Mouse (Mus musculus): ENCODE results near the gene Etl4. TPM values are rescaled to one million over a fixed set of nuclear protein-coding genes. Genes with fewer than 3 reads are reported as not detected.
A peak's percentile ranks its signal among the peaks of the same experiment; 100 is the strongest.

The Etl4 gene
- polyA plus RNA-seq, 1 experiment from 2014 or later = 16.1 TPM

GRCm38 (mm10) chr2:19919190-19919589, 9.6 kb downstream of the Etl4 start:
- no peaks in the 10 kb centered on the region for H3K36me3 ChIP-seq (ENCODE audit: control insufficient read depth, insufficient read depth)
- no peak overlapping the region for H3K4me2 ChIP-seq (replicated peaks; ENCODE audit: low read depth)
- no peak overlapping the region for H3K9ac ChIP-seq (ENCODE audit: low read depth, low read length)
- no peak for ATAC-seq
- 24% methylated on average over 6 of the region's 6 CpGs for WGBS
- H3K9me3 ChIP-seq (ENCODE audit: control insufficient read depth) = no peaks in the 10 kb centered on the region
- H3K27me3 ChIP-seq (replicated peaks; ENCODE audit: control insufficient read depth, insufficient read depth, low read length) = no peaks in the 10 kb centered on the region
- peak; percentile 84 for TF ChIP-seq CTCF (IDR thresholded peaks at IDR 0.05; ENCODE audit: low read depth)
- no peaks in the 10 kb centered on the region for H3K4me1 ChIP-seq (replicated peaks; ENCODE audit: control insufficient read depth, insufficient read depth, low read length)
- no peak overlapping the region for H3K4me3 ChIP-seq (ENCODE audit: low read depth, low read length)
- H3K27ac ChIP-seq (ENCODE audit: low read depth, low read length) = no peak overlapping the region

DNA sequence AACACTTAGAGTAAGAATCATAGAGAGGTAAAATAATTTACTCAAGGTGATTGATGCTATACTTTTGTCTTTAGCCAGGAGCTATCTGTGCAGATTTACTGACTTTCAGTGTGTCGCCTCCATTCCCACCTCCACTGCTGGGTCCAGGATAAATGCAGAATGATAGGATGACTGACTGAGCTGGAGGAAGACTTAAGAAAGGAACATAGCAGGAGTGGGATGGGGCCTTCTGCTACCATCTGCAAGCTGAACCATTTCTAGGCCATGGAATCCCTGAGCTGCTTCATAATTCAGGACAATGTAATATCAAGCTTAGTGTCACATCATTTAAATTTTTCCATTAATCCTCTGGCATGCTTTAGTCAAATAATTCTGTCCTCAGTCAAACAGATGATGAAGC, 20.4 kb downstream of the Etl4 start:
- TF ChIP-seq CTCF (IDR thresholded peaks at IDR 0.05; ENCODE audit: low read depth) = no peak
- no peak overlapping the region for H3K27ac ChIP-seq (ENCODE audit: low read depth, low read length)

GRCm38 (mm10) chr2:19933836-19934235, 24.3 kb downstream of the Etl4 start:
- Histone ChIP-seq H3K27me3 (replicated peaks; ENCODE audit: control insufficient read depth, insufficient read depth, low read length) (no peaks in the 10 kb centered on the region), H3K4me2 (replicated peaks; ENCODE audit: low read depth) (no peak overlapping the region), H3K4me3 (ENCODE audit: low read depth, low read length) (no peak overlapping the region), H3K4me1 (replicated peaks; ENCODE audit: control insufficient read depth, insufficient read depth, low read length) (no peaks in the 10 kb centered on the region), H3K9ac (ENCODE audit: low read depth, low read length) (no peak overlapping the region), H3K27ac (ENCODE audit: low read depth, low read length) (no peak overlapping the region), H3K9me3 (ENCODE audit: control insufficient read depth) (no peaks in the 10 kb centered on the region), H3K36me3 (ENCODE audit: control insufficient read depth, insufficient read depth) (no peaks in the 10 kb centered on the region)
- no peak for TF ChIP-seq CTCF (IDR thresholded peaks at IDR 0.05; ENCODE audit: low read depth)
- no peak for ATAC-seq
- WGBS = 89% methylated on average over 1 of the region's 1 CpGs

More for the DNA sequence above, 20.4 kb downstream of the Etl4 start:
- ATAC-seq = no peak
- H3K4me3 ChIP-seq (ENCODE audit: low read depth, low read length) = no peak overlapping the region
- 81% methylated on average over 1 of the region's 1 CpGs for WGBS
- H3K9me3 ChIP-seq (ENCODE audit: control insufficient read depth) = no peaks in the 10 kb centered on the region
- no peaks in the 10 kb centered on the region for H3K27me3 ChIP-seq (replicated peaks; ENCODE audit: control insufficient read depth, insufficient read depth, low read length)
- no peaks in the 10 kb centered on the region for H3K36me3 ChIP-seq (ENCODE audit: control insufficient read depth, insufficient read depth)
- no peak overlapping the region for H3K9ac ChIP-seq (ENCODE audit: low read depth, low read length)
- H3K4me1 ChIP-seq (replicated peaks; ENCODE audit: control insufficient read depth, insufficient read depth, low read length) = no peaks in the 10 kb centered on the region
- H3K4me2 ChIP-seq (replicated peaks; ENCODE audit: low read depth) = no peak overlapping the region

DNA sequence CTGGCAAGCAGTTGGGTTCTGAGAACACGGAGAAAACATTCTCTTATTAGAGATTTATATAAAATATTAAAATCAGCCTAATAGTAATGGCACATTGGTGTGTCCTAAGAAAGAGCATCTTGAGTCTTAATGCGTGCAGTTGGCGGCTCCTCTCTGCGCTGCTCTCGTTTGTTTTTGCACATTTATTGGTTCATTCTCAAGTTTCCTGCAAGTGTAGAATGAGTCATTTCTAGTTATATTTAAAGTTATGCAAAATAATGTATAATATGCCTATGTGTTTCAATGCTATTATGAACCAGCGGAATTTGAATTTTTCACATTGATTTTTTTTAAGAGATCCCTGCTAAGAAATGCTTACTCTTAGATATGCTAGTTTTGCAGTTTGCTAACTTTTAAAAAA, 35.6 kb downstream of the Etl4 start:
- Histone ChIP-seq H3K4me2 (replicated peaks; ENCODE audit: low read depth) (no peak overlapping the region), H3K4me3 (ENCODE audit: low read depth, low read length) (no peak overlapping the region), H3K36me3 (ENCODE audit: control insufficient read depth, insufficient read depth) (no peaks in the 10 kb centered on the region), H3K4me1 (replicated peaks; ENCODE audit: control insufficient read depth, insufficient read depth, low read length) (no peaks in the 10 kb centered on the region), H3K9ac (ENCODE audit: low read depth, low read length) (no peak overlapping the region), H3K27me3 (replicated peaks; ENCODE audit: control insufficient read depth, insufficient read depth, low read length) (no peaks in the 10 kb centered on the region), H3K27ac (ENCODE audit: low read depth, low read length) (no peak overlapping the region), H3K9me3 (ENCODE audit: control insufficient read depth) (no peaks in the 10 kb centered on the region)
- TF ChIP-seq CTCF (IDR thresholded peaks at IDR 0.05; ENCODE audit: low read depth) = no peak
- WGBS = 90% methylated on average over 6 of the region's 6 CpGs
- ATAC-seq = no peak

GRCm38 (mm10) chr2:19953028-19953427, 43.4 kb downstream of the Etl4 start:
- Histone ChIP-seq H3K9me3 (ENCODE audit: control insufficient read depth) (no peaks in the 10 kb centered on the region), H3K36me3 (ENCODE audit: control insufficient read depth, insufficient read depth) (no peaks in the 10 kb centered on the region), H3K4me3 (ENCODE audit: low read depth, low read length) (no peak overlapping the region), H3K27ac (ENCODE audit: low read depth, low read length) (no peak overlapping the region), H3K9ac (ENCODE audit: low read depth, low read length) (no peak overlapping the region), H3K4me2 (replicated peaks; ENCODE audit: low read depth) (no peak overlapping the region), H3K4me1 (replicated peaks; ENCODE audit: control insufficient read depth, insufficient read depth, low read length) (no peaks in the 10 kb centered on the region), H3K27me3 (replicated peaks; ENCODE audit: control insufficient read depth, insufficient read depth, low read length) (no peaks in the 10 kb centered on the region)
- ATAC-seq = no peak
- TF ChIP-seq CTCF (IDR thresholded peaks at IDR 0.05; ENCODE audit: low read depth) = no peak
- 76% methylated on average over 2 of the region's 2 CpGs for WGBS

- H3K27me3 ChIP-seq (replicated peaks; ENCODE audit: control insufficient read depth, insufficient read depth, low read length) = no peaks in the 10 kb centered on the region
- H3K4me3 ChIP-seq (ENCODE audit: low read depth, low read length) = no peak overlapping the region
- H3K9me3 ChIP-seq (ENCODE audit: control insufficient read depth) = no peaks in the 10 kb centered on the region
- no peaks in the 10 kb centered on the region for H3K4me1 ChIP-seq (replicated peaks; ENCODE audit: control insufficient read depth, insufficient read depth, low read length)
- ATAC-seq = no peak
- TF ChIP-seq CTCF (IDR thresholded peaks at IDR 0.05; ENCODE audit: low read depth) = no peak
- H3K9ac ChIP-seq (ENCODE audit: low read depth, low read length) = no peak overlapping the region
- no peak overlapping the region for H3K27ac ChIP-seq (ENCODE audit: low read depth, low read length)
- H3K36me3 ChIP-seq (ENCODE audit: control insufficient read depth, insufficient read depth) = no peaks in the 10 kb centered on the region
- no peak overlapping the region for H3K4me2 ChIP-seq (replicated peaks; ENCODE audit: low read depth)
- WGBS = 59% methylated on average over 7 of the region's 7 CpGs
Observed at GRCm38 (mm10) chr2:19966445-19966844, 56.9 kb downstream of the Etl4 start.

DNA sequence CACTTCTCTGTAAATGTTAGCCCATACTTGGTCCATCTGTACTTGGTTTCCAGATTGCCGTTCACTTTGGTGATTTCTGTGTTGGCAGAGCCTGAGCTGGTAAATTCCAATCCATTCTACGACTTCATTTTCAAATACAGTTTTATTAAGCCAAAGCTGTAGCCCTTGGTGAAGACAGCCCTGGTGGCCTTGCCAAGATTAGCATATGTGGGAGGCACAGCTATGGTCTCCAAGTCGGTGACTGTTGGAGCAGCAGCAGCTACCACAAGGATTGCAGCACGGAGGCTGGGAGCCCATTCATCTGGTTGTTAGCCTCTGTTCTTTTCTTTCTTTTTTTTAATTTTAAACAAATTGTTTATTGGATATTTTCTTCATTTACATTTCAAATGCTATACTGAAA, 128.1 kb downstream of the Etl4 start:
- H3K4me2 ChIP-seq (replicated peaks; ENCODE audit: low read depth) = no peak overlapping the region
- H3K27me3 ChIP-seq (replicated peaks; ENCODE audit: control insufficient read depth, insufficient read depth, low read length) = no peaks in the 10 kb centered on the region
- no peaks in the 10 kb centered on the region for H3K4me1 ChIP-seq (replicated peaks; ENCODE audit: control insufficient read depth, insufficient read depth, low read length)
- TF ChIP-seq CTCF (IDR thresholded peaks at IDR 0.05; ENCODE audit: low read depth) = no peak
- 88% methylated on average over 4 of the region's 4 CpGs for WGBS
- no peaks in the 10 kb centered on the region for H3K9me3 ChIP-seq (ENCODE audit: control insufficient read depth)
- no peak overlapping the region for H3K4me3 ChIP-seq (ENCODE audit: low read depth, low read length)
- H3K27ac ChIP-seq (ENCODE audit: low read depth, low read length) = no peak overlapping the region
- no peak overlapping the region for H3K9ac ChIP-seq (ENCODE audit: low read depth, low read length)
- no peaks in the 10 kb centered on the region for H3K36me3 ChIP-seq (ENCODE audit: control insufficient read depth, insufficient read depth)
- no peak for ATAC-seq
